11 mouse cellular contexts compared by ENCODE assay signal in the genomic region with DNA sequence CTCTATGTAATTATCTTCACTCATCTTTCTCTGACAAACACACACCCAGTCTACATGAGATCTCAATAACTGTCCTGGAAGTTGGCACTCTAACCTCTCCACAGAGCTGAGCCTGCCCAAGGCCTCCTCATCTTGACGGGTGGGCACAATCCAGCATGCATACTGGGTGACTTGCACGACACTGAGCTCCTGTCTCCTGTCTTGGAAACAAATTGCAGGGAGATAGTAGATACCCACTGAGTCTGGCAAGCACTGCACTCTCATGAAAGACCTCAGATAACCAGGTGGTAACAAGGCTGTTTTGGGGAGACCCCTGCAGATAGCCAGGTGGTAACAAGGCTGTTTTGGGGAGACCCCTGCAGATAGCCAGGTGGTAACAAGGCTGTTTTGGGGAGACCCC.
DNase-seq lines count a peak whose midpoint lies in the region.
"Had no signal": no experiment of that assay in that cellular context is flagged by ENCODE, and none has a peak within 500 bp of the region (broad histone marks: within the 10 kb centered on the region; RNA-seq: fewer than 3 reads in every experiment).

No protein-coding gene starts in this region.

- DNase-seq in cerebellum, adult 11-12 months, result peak; percentile 78
- DNase-seq in cerebellum, postnatal 4 days (ENCODE audit: low spot score in 2 of 2), result no peak
- DNase-seq in cerebellum, adult 9-10 months, result peak; percentile 83
- DNase-seq in cerebellum, postnatal 25 days, result peak; percentile 68 to 70
- DNase-seq in liver, result no peak
- DNase-seq in ovary, postnatal 36 days (ENCODE audit: low spot score), result no peak
- DNase-seq in urinary bladder, adult 18-20 months (ENCODE audit: low spot score in 2 of 2), result no peak
- DNase-seq: adrenal gland, postnatal 25 days; gastrocnemius, postnatal 36 days; heart, adult 18-20 months; kidney, adult 18-20 months had no signal

Comparison
In these comparisons a context has a peak if more than half of its experiments do, and no peak if none do; other contexts are left out.
1. DNase-seq: peak in cerebellum, adult 11-12 months (single experiment), cerebellum, adult 9-10 months (single experiment) and cerebellum, postnatal 25 days (2 of 2); none in cerebellum, postnatal 4 days (0 of 2), liver (single experiment), ovary, postnatal 36 days (single experiment) and urinary bladder, adult 18-20 months (0 of 2).